Mouse (Mus musculus): Measurements from ENCODE around the gene Cnot2.

DNA sequence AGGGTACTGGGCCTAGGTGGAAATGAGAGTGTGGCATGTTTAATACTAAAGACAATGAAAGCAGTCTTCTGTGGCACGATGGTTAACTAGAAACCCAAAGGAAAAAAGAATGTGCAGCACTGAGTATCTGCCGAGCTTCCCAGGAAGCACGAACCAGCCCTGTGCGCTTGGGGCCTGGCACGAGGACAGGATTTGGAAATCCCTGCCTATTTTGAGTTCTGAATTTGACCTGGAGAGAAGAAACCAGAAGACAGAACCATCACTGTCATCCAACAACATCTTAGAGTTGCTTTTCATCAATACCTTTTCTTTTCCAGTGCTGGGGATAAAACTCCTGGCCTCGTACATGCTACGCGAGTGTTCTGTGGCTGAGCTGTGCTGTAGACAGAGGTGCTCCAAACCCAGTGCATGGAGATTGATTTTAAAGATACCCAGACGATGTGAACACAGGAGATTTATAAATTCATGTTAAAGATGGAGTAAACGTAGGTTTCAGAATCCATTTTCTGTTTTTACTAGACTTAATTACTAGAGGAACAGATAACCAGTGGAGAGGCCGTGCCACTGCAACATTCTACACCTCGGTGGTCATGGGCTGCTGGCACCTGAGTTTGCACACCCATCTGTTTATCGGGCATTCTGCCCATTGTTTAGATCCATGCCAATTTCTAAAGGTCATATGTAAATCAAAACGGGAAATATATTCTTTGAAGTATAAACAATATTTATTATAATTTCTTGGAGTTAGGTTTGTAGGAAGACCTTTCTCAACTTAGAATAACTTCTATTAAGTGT lies 17.9 kb upstream of the Cnot2 start:
- TF ChIP-seq GATA1 (IDR thresholded peaks at IDR 0.05; ENCODE audit: borderline replicate concordance, low read length) (no peak), FLI1 (IDR thresholded peaks at IDR 0.05; ENCODE audit: low read length) (no peak)
